Mouse (Mus musculus) hindbrain, embryonic 13.5 days (tissue): ENCODE measurements at regions not wholly inside any gene's neighbourhood (a gene's known extent, or its start where the extent isn't known, plus 50 kb on each side); places are given as distances from the start of the nearest gene placed in this dataset.

Experiments
- ATAC-seq: fragments of 200-750 bp; cut with Nextera tagmentation; 2 replicates; pipeline ENCODE4 v1.8.0; 2017; ENCODE audit warnings: moderate TSS enrichment; ENCODE audit not compliant: low FRiP score
- H3K27ac ChIP-seq: fragments of 300-500 bp; sonication (generic); 2 replicates; pipeline ENCODE4 v1.5.1; 2015; ENCODE audit warnings: inconsistent platforms, mild to moderate bottlenecking, moderate library complexity
- H3K27me3 ChIP-seq: fragments of 300-500 bp; sonication (generic); 2 replicates; pipeline ENCODE4 v1.6.1; 2015; ENCODE audit warnings: mild to moderate bottlenecking, inconsistent platforms
- H3K36me3 ChIP-seq: fragments of 300-500 bp; sonication (generic); 2 replicates; pipeline ENCODE4 v1.6.1; 2015; ENCODE audit warnings: mild to moderate bottlenecking, inconsistent platforms
- H3K4me1 ChIP-seq: fragments of 300-500 bp; sonication (generic); replicated peaks from 2 replicates; pipeline ENCODE4 v1.6.1; 2015; ENCODE audit warnings: inconsistent platforms
- H3K4me2 ChIP-seq: fragments of 300-500 bp; sonication (generic); 2 replicates; pipeline ENCODE4 v1.6.1; 2015; ENCODE audit warnings: inconsistent platforms, mild to moderate bottlenecking, moderate library complexity
- H3K4me3 ChIP-seq: fragments of 300-500 bp; sonication (generic); 2 replicates; pipeline ENCODE4 v1.5.1; 2015; ENCODE audit warnings: mild to moderate bottlenecking, inconsistent platforms
- H3K9ac ChIP-seq: fragments of 300-500 bp; sonication (generic); 2 replicates; pipeline ENCODE4 v1.6.1; 2015; ENCODE audit warnings: mild to moderate bottlenecking, inconsistent platforms
- H3K9me3 ChIP-seq: fragments of 300-500 bp; sonication (generic); 2 replicates; pipeline ENCODE4 v1.6.1; 2016; ENCODE audit warnings: inconsistent platforms
- WGBS: fragments of 180-500 bp; shearing (Covaris S2); methylation state at CpG from one replicate; pipeline ENCODE4 v1.1.7; 2015; 5-methylcytosine and 5-hydroxymethylcytosine counted together

DNA sequence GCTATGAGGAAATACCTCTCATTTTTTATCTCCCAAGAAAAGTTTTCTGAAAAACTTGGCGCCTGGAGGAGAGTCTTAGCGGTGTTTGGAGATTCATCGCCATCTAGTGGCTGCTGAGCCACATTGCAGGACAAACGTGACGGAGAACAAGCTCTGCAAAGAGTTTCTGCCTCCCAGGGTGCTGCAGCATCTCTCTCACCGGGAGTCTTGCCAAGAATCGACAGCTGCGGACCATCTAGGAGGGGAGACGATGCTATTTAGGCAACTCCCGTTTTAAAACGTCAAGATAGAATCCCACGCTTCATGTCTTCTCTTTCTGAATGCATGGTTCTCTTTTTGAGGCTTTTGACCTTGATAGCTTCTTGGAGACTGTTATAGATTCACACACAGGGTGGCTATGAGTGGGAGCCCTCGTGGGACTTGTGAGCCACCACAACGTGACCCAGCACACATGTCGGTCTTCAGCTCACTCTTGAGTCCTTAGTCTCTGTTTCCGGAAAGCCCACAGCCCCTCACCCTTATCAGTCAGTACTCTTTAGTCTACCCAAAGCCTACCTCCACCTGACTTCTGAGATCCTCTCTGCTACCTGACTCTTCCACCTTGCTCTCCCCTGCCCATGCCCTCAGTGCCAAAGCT, 281.2 kb upstream of the Jmjd1c start:
- Histone ChIP-seq H3K9me3 (no peaks in the 10 kb centered on the region), H3K9ac (no peak overlapping the region), H3K27ac (no peak overlapping the region), H3K27me3 (0 out of 2 replicates have a peak, but pooled peaks cover 8% of the 10 kb centered on the region), H3K4me2 (peak overlapping the region; percentile 18; the same call in 1 of the 2 replicates), H3K36me3 (no peaks in the 10 kb centered on the region), H3K4me3 (no peak overlapping the region), H3K4me1 (0 out of 2 replicates have a peak, but pooled peaks cover 4% of the 10 kb centered on the region)
- WGBS: 15% methylated on average over 16 of the region's 16 CpGs
- peak; percentile 41 for ATAC-seq

DNA sequence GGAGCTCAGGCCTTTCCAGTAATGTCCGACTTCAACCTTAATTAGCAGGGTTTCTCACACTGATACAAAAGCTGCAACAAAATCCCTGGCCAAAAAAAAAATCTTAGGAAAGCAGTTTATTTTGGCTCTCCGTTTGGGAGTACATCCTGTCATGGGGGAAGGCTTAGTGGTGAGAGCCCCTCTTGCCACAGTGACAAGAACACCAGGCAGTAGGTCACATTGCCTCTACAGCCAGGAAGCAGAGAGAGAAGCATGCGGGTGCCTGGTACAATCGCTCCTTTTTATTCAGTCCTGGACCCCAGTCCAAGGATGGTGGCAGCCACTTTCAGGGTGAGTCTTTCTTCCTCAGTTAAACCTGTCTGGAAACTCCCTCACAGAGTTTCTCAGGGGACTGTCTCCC, 280.0 kb upstream of the Jmjd1c start:
- Histone ChIP-seq H3K4me3 (no peak overlapping the region), H3K4me1 (0 out of 2 replicates have a peak, but pooled peaks cover 4% of the 10 kb centered on the region), H3K36me3 (no peaks in the 10 kb centered on the region), H3K27me3 (0 out of 2 replicates have a peak, but pooled peaks cover 8% of the 10 kb centered on the region), H3K4me2 (no peak overlapping the region), H3K27ac (no peak overlapping the region), H3K9me3 (no peaks in the 10 kb centered on the region), H3K9ac (no peak overlapping the region)
- ATAC-seq: no peak
- WGBS: 85% methylated on average over 4 of the region's 4 CpGs

GRCm38 (mm10) chr10:66816776-66817175, 279.1 kb upstream of the Jmjd1c start:
- Histone ChIP-seq H3K4me2 (no peak overlapping the region), H3K27me3 (0 out of 2 replicates have a peak, but pooled peaks cover 8% of the 10 kb centered on the region), H3K4me3 (no peak overlapping the region), H3K27ac (no peak overlapping the region), H3K9ac (no peak overlapping the region), H3K36me3 (no peaks in the 10 kb centered on the region), H3K9me3 (no peaks in the 10 kb centered on the region), H3K4me1 (0 out of 2 replicates have a peak, but pooled peaks cover 4% of the 10 kb centered on the region)
- WGBS: 82% methylated on average over 13 of the region's 13 CpGs
- ATAC-seq: no peak

DNA sequence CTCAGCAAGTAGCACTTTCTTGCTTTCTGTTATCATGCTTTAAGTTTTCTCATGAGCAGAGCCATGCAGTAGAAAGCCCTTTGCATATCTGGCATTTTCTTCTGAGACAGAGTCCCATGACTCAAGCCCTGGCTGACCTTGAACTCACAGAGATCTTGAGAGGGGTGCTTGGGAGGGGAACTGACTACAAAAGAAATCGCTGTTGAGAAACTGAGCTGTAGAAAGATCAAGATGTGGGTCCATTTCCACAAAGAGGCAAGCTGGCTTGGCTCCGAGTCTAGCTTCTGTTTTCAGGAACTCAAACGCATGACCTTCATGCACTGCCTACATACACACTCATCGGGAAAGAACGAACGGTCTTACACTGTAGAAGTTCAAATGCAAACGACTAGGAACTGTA, 278.0 kb upstream of the Jmjd1c start:
- H3K4me2 ChIP-seq: no peak overlapping the region
- 0 out of 2 replicates have a peak, but pooled peaks cover 8% of the 10 kb centered on the region for H3K27me3 ChIP-seq
- WGBS: 91% methylated on average over 7 of the region's 7 CpGs
- no peak overlapping the region for H3K4me3 ChIP-seq
- no peak overlapping the region for H3K9ac ChIP-seq
- H3K27ac ChIP-seq: no peak overlapping the region
- no peaks in the 10 kb centered on the region for H3K36me3 ChIP-seq
- ATAC-seq: no peak
- H3K4me1 ChIP-seq: 0 out of 2 replicates have a peak, but pooled peaks cover 4% of the 10 kb centered on the region
- no peaks in the 10 kb centered on the region for H3K9me3 ChIP-seq

- H3K4me3 ChIP-seq: no peak overlapping the region
- H3K36me3 ChIP-seq: no peaks in the 10 kb centered on the region
- 0 out of 2 replicates have a peak, but pooled peaks cover 8% of the 10 kb centered on the region for H3K27me3 ChIP-seq
- no peak overlapping the region for H3K9ac ChIP-seq
- H3K9me3 ChIP-seq: no peaks in the 10 kb centered on the region
- no peak for ATAC-seq
- no peak overlapping the region for H3K4me2 ChIP-seq
- no peak overlapping the region for H3K27ac ChIP-seq
- H3K4me1 ChIP-seq: 0 out of 2 replicates have a peak, but pooled peaks cover 4% of the 10 kb centered on the region
- WGBS: 86% methylated on average over 8 of the region's 8 CpGs
Observed at GRCm38 (mm10) chr10:66819517-66819916, 276.4 kb upstream of the Jmjd1c start.

- H3K36me3 ChIP-seq: no peaks in the 10 kb centered on the region
Observed at GRCm38 (mm10) chr10:66825737-66826136, 270.2 kb upstream of the Jmjd1c start.

GRCm38 (mm10) chr10:66826327-66826726, 269.6 kb upstream of the Jmjd1c start:
- 82% methylated on average over 3 of the region's 3 CpGs for WGBS
- Histone ChIP-seq H3K9ac (no peak overlapping the region), H3K9me3 (no peaks in the 10 kb centered on the region), H3K4me3 (no peak overlapping the region), H3K4me1 (no peaks in the 10 kb centered on the region), H3K4me2 (no peak overlapping the region), H3K36me3 (no peaks in the 10 kb centered on the region), H3K27ac (no peak overlapping the region), H3K27me3 (no peaks in the 10 kb centered on the region)
- ATAC-seq: no peak

More at GRCm38 (mm10) chr10:66825737-66826136, 270.2 kb upstream of the Jmjd1c start:
- no peaks in the 10 kb centered on the region for H3K4me1 ChIP-seq
- H3K9me3 ChIP-seq: no peaks in the 10 kb centered on the region
- no peaks in the 10 kb centered on the region for H3K27me3 ChIP-seq
- H3K27ac ChIP-seq: no peak overlapping the region
- no peak overlapping the region for H3K4me2 ChIP-seq
- WGBS: 85% methylated on average over 3 of the region's 3 CpGs
- no peak overlapping the region for H3K4me3 ChIP-seq
- no peak overlapping the region for H3K9ac ChIP-seq
- no peak for ATAC-seq

GRCm38 (mm10) chr10:66834974-66835373, 261.0 kb upstream of the Jmjd1c start:
- no peak for ATAC-seq
- 75% methylated on average over 4 of the region's 4 CpGs for WGBS

GRCm38 (mm10) chr10:66839058-66839457, 256.9 kb upstream of the Jmjd1c start:
- Histone ChIP-seq H3K4me3 (no peak overlapping the region), H3K4me2 (no peak overlapping the region), H3K9ac (no peak overlapping the region), H3K9me3 (no peaks in the 10 kb centered on the region), H3K4me1 (no peaks in the 10 kb centered on the region), H3K27ac (no peak overlapping the region), H3K36me3 (no peaks in the 10 kb centered on the region), H3K27me3 (no peaks in the 10 kb centered on the region)
- ATAC-seq: no peak
- 35% methylated on average over 9 of the region's 9 CpGs for WGBS

More at GRCm38 (mm10) chr10:66834974-66835373, 261.0 kb upstream of the Jmjd1c start:
- Histone ChIP-seq H3K27me3 (no peaks in the 10 kb centered on the region), H3K9me3 (no peaks in the 10 kb centered on the region), H3K36me3 (no peaks in the 10 kb centered on the region), H3K9ac (no peak overlapping the region), H3K4me3 (no peak overlapping the region), H3K4me2 (no peak overlapping the region), H3K4me1 (no peaks in the 10 kb centered on the region), H3K27ac (no peak overlapping the region)

GRCm38 (mm10) chr10:66843258-66843657, 252.7 kb upstream of the Jmjd1c start:
- Histone ChIP-seq H3K4me1 (no peaks in the 10 kb centered on the region), H3K9ac (no peak overlapping the region), H3K27me3 (no peaks in the 10 kb centered on the region), H3K9me3 (no peaks in the 10 kb centered on the region), H3K36me3 (no peaks in the 10 kb centered on the region), H3K4me2 (no peak overlapping the region), H3K27ac (no peak overlapping the region), H3K4me3 (no peak overlapping the region)
- WGBS: 81% methylated on average over 2 of the region's 2 CpGs
- ATAC-seq: no peak

GRCm38 (mm10) chr10:66848778-66849177, 247.1 kb upstream of the Jmjd1c start:
- Histone ChIP-seq H3K9ac (no peak overlapping the region), H3K4me2 (no peak overlapping the region), H3K4me1 (no peaks in the 10 kb centered on the region), H3K9me3 (no peaks in the 10 kb centered on the region), H3K27me3 (no peaks in the 10 kb centered on the region), H3K27ac (no peak overlapping the region), H3K36me3 (no peaks in the 10 kb centered on the region), H3K4me3 (no peak overlapping the region)
- no peak for ATAC-seq
- WGBS: 93% methylated on average over 5 of the region's 5 CpGs

DNA sequence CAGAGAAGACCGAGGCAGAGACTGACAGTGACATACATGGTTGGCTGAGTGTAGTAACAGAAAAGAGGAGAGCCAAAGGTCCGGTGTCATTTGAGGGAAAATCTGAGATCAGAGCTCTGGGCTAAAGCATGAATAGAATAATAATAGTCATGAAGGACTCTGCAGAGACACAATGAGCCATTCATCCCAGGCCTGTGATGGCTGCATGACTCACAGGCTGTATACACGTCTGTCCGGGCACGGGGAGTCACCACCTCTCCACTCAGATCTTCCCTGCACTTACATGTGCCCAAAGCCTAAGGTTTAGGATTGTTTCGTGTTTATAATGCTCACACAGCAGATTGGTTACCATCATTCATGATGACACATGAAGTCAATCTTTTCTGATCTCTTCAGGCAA, 246.2 kb upstream of the Jmjd1c start:
- Histone ChIP-seq H3K9ac (no peak overlapping the region), H3K9me3 (no peaks in the 10 kb centered on the region), H3K4me3 (no peak overlapping the region), H3K4me1 (no peaks in the 10 kb centered on the region), H3K27me3 (no peaks in the 10 kb centered on the region), H3K4me2 (no peak overlapping the region), H3K36me3 (no peaks in the 10 kb centered on the region), H3K27ac (no peak overlapping the region)
- ATAC-seq: no peak
- WGBS: 68% methylated on average over 6 of the region's 6 CpGs

GRCm38 (mm10) chr10:66850972-66851478, 244.9 kb upstream of the Jmjd1c start:
- H3K36me3 ChIP-seq: no peaks in the 10 kb centered on the region
- no peaks in the 10 kb centered on the region for H3K4me1 ChIP-seq
- H3K9me3 ChIP-seq: no peaks in the 10 kb centered on the region
- 74% methylated on average over 4 of the region's 4 CpGs for WGBS
- no peak for ATAC-seq
- H3K4me3 ChIP-seq: no peak overlapping the region
- H3K27me3 ChIP-seq: no peaks in the 10 kb centered on the region
- no peak overlapping the region for H3K9ac ChIP-seq
- no peak overlapping the region for H3K4me2 ChIP-seq
- H3K27ac ChIP-seq: no peak overlapping the region
